Mouse (Mus musculus) stomach, postnatal 0 days (tissue): Measurements from ENCODE around the gene Chmp2a.

Source experiments
- CTCF ChIP-seq: IDR thresholded peaks from 2 replicates; pipeline ENCODE4 v1.5.1; 2016; ENCODE audit warnings: antibody characterized with exemption, low read depth, mild to moderate bottlenecking, moderate library complexity
- EP300 ChIP-seq: optimal IDR thresholded peaks from 2 replicates; pipeline ENCODE3; 2016; ENCODE audit warnings: antibody characterized with exemption

DNA sequence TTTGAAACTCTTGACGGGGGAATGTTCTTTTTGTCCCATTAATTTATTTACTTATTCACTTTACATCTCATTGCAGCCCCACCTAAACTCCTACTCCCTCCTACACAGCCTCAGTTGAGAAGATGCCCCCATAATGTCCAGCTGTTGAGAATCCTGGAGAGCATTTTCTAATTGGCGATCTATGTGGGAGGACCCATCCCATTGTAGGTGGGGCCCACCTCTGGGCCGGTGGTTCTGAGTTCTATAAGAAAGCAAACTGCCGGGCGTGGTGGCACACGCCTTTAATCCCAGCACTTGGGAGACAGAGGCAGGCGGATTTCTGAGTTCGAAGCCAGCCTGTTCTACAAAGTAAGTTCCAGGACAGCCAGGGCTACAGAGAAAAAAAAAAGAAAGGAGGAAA, 47.7 kb downstream of the Chmp2a start:
- no peak for TF ChIP-seq CTCF
- no peak for TF ChIP-seq EP300
